Mouse (Mus musculus) embryonic stem cell, embryonic (primary cell): ENCODE measurements around the gene Mok.

Experiments
- CTCF ChIA-PET, 4 experiments: fragments of 300-600 bp in 2 of 4; fragments of 350-600 bp in 2 of 4; sonication (Branson Sonifier 250); formaldehyde crosslinking; loops; one replicate each; lab custom pipeline; 2022; ENCODE audit warnings: inconsistent platforms in 2 of 4; lab: Charles Lee
- POLR2A ChIA-PET, 4 experiments: fragments of 300-600 bp in 2 of 4; fragments of 350-600 bp in 2 of 4; sonication (Branson Sonifier 250); formaldehyde crosslinking; loops; one replicate each; lab custom pipeline; 2022; ENCODE audit warnings: antibody characterized with exemption in 4 of 4, inconsistent platforms in 1 of 4; lab: Charles Lee

Mok gene

GRCm38 (mm10) chr12:110802674-110803297 lies 38.0 kb downstream of the Mok start:
- ChIA-PET CTCF (interaction anchor here in 2 of 4 experiments (1.1 to 2.5 kb wide), 5 partner anchors 10 to 384 kb away, joined by 3 to 9 read pairs (median 4); no protein-coding TSS in a partner anchor), POLR2A (interaction anchor here (0.5 to 5.6 kb wide), 20 partner anchors 10 to 385 kb away, joined by 3 to 31 read pairs (median 4); partner anchors contain the start of gene Wdr20 (in 2 of the 4))

GRCm38 (mm10) chr12:110801876-110802464 lies 38.8 kb downstream of the Mok start:
- ChIA-PET POLR2A (interaction anchor here (0.5 to 5.6 kb wide), 20 partner anchors 8 to 191 kb away, joined by 3 to 31 read pairs (median 4); partner anchors contain the start of gene Wdr20 (in 3 of the 4)), CTCF (interaction anchor here in 2 of 4 experiments (1.1 to 2.5 kb wide), 5 partner anchors 9 to 383 kb away, joined by 3 to 9 read pairs (median 4); no protein-coding TSS in a partner anchor)

- POLR2A ChIA-PET = interaction anchor here (0.6 to 2.4 kb wide), 17 partner anchors 9 to 118 kb away, joined by 3 to 11 read pairs (median 4); partner anchors contain the start of gene Hsp90aa1 (in 2 of the 4)
- CTCF ChIA-PET = interaction anchor here in 2 of 4 experiments (0.6 to 1.4 kb wide), 2 partner anchors 9 to 222 kb away, joined by 4 to 17 read pairs; no protein-coding TSS in a partner anchor
Measured at GRCm38 (mm10) chr12:110799226-110799625, 41.5 kb downstream of the Mok start.

DNA sequence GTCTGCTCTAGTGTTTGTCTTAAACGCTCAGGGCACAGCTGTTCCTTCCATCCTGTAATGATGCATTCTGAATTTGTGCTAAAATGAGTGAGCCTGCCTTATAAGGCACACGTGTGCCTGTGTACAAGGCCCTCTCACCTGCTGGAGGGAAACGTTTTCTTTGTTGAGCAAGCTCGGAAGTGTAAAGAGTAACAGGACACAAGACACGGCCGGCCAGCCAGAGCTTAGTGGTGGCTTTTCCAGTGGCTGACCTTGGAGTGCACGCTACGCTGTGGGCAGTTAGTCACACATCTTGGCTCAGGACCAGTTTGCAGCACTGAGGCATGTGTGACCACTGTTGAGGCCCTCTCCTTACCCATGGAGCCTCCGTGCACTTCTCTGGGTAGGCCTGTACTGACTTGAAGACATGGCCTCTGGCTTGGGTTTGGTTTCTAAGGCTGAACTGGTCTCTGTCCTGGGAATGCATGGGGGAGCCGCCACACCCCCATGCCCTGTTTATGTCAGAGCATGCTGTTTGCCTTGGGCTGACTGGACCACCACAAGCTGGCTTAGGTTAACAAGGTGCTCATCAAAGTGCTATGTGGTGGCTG lies 42.8 kb downstream of the Mok start:
- ChIA-PET POLR2A (interaction anchor here in 3 of 4 experiments (0.6 to 2.4 kb wide), 12 partner anchors 10 to 103 kb away, joined by 3 to 11 read pairs (median 4); partner anchors contain the start of gene Wdr20 (in 1 of the 3)), CTCF (interaction anchor here in 2 of 4 experiments (0.6 to 1.4 kb wide), 4 partner anchors 10 to 94 kb away, joined by 3 to 6 read pairs (median 4); no protein-coding TSS in a partner anchor)

DNA sequence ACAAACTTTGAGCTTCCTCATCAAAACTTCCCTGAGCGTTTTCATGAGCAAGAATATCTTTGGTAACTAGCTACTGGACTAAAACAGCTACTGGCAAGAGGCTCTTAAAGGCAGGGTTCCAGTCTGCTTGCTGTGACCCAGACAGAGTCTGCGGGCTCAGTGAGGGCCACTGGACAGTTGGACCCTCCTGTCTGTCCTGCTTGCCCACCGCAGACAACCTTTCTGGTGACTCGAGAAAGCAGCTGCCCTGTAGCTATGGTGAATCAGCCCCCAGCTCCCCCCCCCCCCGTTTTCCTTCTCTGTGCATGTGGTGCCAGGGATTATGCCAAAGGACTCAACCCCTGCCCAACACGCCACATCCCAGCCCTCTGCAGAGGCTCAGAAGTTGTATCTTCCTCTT lies 43.5 kb downstream of the Mok start:
- CTCF ChIA-PET = interaction anchor here in 3 of 4 experiments (0.6 to 1.4 kb wide), 5 partner anchors 9 to 1358 kb away, joined by 3 to 4 read pairs (median 4); no protein-coding TSS in a partner anchor
- POLR2A ChIA-PET = interaction anchor here (0.6 to 1.5 kb wide), 10 partner anchors 9 to 189 kb away, joined by 3 to 6 read pairs (median 3); partner anchors contain the start of gene Wdr20 (in 1 of the 4)

DNA sequence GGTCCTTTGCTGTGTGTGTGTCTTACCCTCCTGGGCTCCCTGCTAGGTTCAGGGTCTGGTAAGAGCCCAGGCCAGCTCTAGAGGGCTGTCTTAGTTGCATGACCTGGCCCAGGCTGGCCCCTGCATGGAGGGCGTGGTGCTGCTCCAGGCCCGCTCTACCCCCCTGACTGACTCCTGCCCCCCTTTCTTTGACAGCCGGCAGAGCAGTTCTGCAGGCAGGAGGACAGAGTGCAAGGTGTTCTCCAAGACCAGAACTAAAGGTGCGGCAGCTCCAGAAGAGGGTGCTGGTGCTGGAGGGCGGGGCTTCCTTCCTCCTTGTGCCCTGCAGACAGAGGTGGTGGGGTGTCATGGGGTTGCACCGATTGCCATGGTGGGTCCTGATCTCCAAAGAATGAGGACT lies 44.0 kb downstream of the Mok start:
- CTCF ChIA-PET = interaction anchor here in 3 of 4 experiments (0.6 to 1.4 kb wide), 5 partner anchors 8 to 1358 kb away, joined by 3 to 4 read pairs (median 4); no protein-coding TSS in a partner anchor
- POLR2A ChIA-PET = interaction anchor here (0.6 to 2.4 kb wide), 9 partner anchors 10 to 246 kb away, joined by 3 to 8 read pairs (median 3); no protein-coding TSS in a partner anchor

DNA sequence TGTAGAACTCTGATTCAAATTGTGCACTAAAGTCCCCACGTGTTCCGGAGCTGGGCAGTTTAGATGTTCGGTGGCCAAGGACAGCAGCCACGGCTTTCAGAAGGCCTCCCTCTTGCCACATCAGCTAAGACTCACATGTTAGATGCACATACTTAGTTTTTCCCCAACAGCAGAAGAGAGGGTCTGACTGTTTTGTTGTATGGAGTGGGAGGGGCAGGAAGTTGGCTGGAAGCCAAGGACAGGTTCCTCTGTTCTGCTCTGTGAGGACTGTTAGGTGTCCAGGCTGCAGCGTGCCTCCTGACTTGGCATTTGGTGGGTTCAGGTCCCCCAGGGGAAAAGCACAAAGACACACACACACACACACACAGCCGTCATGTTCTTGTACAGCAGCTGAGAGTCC lies 45.7 kb downstream of the Mok start:
- ChIA-PET POLR2A (interaction anchor here in 3 of 4 experiments (0.5 to 2.4 kb wide), 7 partner anchors 10 to 1064 kb away, joined by 3 to 8 read pairs (median 3); partner anchors contain the start of gene Wdr20 (in 1 of the 3)), CTCF (interaction anchor here in 2 of 4 experiments (0.5 to 0.6 kb wide), 2 partner anchors 96 to 646 kb away, joined by 3 to 7 read pairs; no protein-coding TSS in a partner anchor)

DNA sequence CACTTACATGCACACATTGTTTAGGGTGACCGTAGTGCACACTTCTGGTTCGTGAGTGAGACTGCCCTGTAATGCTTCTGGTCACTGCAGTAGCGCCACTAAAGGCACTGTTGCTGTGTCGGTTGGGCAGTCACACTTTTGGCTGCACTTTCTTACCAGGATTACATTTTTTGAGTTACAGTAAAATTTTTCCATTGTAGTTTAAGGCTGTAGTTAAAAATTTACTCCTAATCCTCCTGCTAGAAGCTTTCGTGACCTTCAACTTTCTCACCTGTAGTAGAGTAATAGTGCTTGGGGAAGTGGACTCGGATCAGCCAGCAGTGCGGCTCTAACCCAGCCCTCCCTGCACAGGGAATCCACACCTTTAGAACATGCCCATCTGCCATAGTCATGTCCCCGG lies 49.7 kb downstream of the Mok start:
- ChIA-PET POLR2A (interaction anchor here in 2 of 4 experiments (1.4 to 4.0 kb wide), 5 partner anchors 8 to 87 kb away, joined by 3 to 31 read pairs (median 4); no protein-coding TSS in a partner anchor), CTCF (interaction anchor here in 1 of 4 experiments (1.0 kb wide), 1 partner anchor 11 kb away, joined by 3 read pairs; no protein-coding TSS in a partner anchor)

DNA sequence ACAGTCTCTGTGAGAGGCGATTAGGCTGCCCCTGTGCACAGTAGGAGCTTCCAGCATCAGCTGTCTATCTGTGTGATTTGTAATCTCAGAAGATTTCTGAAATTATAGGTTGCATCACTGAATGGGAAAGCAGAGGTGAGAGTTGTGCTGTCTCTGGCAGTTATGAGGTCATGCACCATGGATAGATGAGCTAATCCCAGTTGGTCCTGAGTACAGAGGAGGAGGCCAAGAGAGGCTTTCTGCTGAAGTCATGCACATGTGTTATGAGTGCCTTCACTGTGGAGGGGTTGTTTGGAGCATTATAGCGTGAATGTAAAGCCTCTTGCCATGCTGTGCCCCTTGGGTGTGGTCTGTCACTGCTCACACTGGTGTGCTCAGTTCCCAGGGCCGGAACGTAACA lies 50.2 kb downstream of the Mok start:
- ChIA-PET CTCF (interaction anchor here in 1 of 4 experiments (1.0 kb wide), 1 partner anchor 12 kb away, joined by 3 read pairs; no protein-coding TSS in a partner anchor), POLR2A (interaction anchor here in 2 of 4 experiments (0.6 to 4.0 kb wide), 9 partner anchors 9 to 136 kb away, joined by 3 to 31 read pairs (median 3); no protein-coding TSS in a partner anchor)

- CTCF ChIA-PET = no interaction called here
- POLR2A ChIA-PET = interaction anchor here in 1 of 4 experiments (2.5 kb wide), 1 partner anchor 29 kb away, joined by 5 read pairs; no protein-coding TSS in a partner anchor
Measured at GRCm38 (mm10) chr12:110786243-110786642, 54.5 kb downstream of the Mok start.

- CTCF ChIA-PET = interaction anchor here in 3 of 4 experiments (0.9 to 1.5 kb wide), 8 partner anchors 13 to 152 kb away, joined by 3 to 12 read pairs (median 3); no protein-coding TSS in a partner anchor
- POLR2A ChIA-PET = interaction anchor here in 2 of 4 experiments (0.8 to 1.6 kb wide), 10 partner anchors 13 to 1962 kb away, joined by 3 to 5 read pairs (median 3); partner anchors contain the start of gene Hsp90aa1 (in 1 of the 2)
Measured at GRCm38 (mm10) chr12:110784211-110784610, 56.5 kb downstream of the Mok start.

- CTCF ChIA-PET = no interaction called here
Measured at GRCm38 (mm10) chr12:110782278-110782677, 58.5 kb downstream of the Mok start.

DNA sequence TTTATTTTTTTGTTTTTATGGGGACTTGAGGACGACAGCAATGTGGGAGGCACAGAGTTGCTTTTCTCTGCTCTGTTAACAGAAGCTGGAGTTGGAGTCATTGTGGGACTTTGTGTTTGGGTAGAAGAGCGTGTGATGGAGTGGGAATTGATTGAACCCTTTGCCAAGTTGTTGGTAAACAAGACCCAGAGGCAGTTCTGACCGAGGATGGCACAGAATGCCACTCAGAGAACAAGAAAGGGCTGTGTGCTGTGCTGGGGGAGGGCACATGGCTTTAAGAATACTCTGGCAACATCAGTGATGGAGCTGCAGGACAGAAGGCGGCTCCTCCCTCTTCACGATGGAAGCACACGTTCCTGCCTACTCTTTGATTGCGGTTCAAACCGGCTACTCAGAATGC lies 59.6 kb downstream of the Mok start:
- POLR2A ChIA-PET = interaction anchor here in 2 of 4 experiments (0.6 to 2.2 kb wide), 12 partner anchors 14 to 415 kb away, joined by 3 to 8 read pairs (median 3); no protein-coding TSS in a partner anchor
- CTCF ChIA-PET = no interaction called here

More at GRCm38 (mm10) chr12:110782278-110782677, 58.5 kb downstream of the Mok start:
- POLR2A ChIA-PET = interaction anchor here in 2 of 4 experiments (1.2 to 2.2 kb wide), 7 partner anchors 15 to 47 kb away, joined by 3 to 8 read pairs (median 4); no protein-coding TSS in a partner anchor

GRCm38 (mm10) chr12:110779296-110779695 lies 61.4 kb downstream of the Mok start:
- CTCF ChIA-PET = no interaction called here
- POLR2A ChIA-PET = interaction anchor here in 1 of 4 experiments (1.6 kb wide), 1 partner anchor 22 kb away, joined by 4 read pairs; no protein-coding TSS in a partner anchor

DNA sequence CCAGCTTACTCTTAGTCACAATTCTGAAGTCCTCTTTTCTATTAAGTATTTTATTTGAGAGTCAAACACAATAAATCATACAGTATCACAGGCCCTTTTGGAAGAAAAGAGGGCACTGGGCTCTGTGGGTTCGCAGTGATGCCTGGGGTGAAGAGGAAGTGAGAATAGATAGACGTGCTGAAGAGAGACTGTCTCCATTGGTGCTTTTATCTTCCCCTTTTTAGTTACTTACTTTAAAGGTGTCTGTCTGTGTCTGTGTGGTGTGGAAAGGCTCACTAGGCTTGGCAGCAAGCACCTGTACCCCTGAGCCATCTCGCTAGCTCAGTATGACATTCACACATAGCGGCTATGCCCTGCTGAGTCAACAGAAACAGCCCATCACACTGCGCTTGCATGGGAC lies 62.9 kb downstream of the Mok start:
- CTCF ChIA-PET = no interaction called here

GRCm38 (mm10) chr12:110775628-110776426 lies 64.9 kb downstream of the Mok start:
- ChIA-PET CTCF (interaction anchor here in 2 of 4 experiments (0.6 to 0.8 kb wide), 3 partner anchors 9 to 368 kb away, joined by 3 to 6 read pairs (median 3); no protein-coding TSS in a partner anchor), POLR2A (interaction anchor here in 3 of 4 experiments (0.7 to 1.4 kb wide), 9 partner anchors 9 to 295 kb away, joined by 3 to 5 read pairs (median 3); no protein-coding TSS in a partner anchor)

More for the DNA sequence above, 62.9 kb downstream of the Mok start:
- POLR2A ChIA-PET = interaction anchor here in 2 of 4 experiments (1.2 to 1.6 kb wide), 2 partner anchors 14 to 23 kb away, joined by 4 read pairs; no protein-coding TSS in a partner anchor
